Mouse (Mus musculus): ENCODE data around the gene Smg6. TPM values are rescaled to one million over a fixed set of nuclear protein-coding genes. Genes with fewer than 3 reads are reported as not detected.

Smg6 gene
- polyA plus RNA-seq, 1 experiment from 2014 or later, result 11.9 TPM

GRCm38 (mm10) chr11:75212876-75213275, 287.3 kb downstream of the Smg6 start:
- ATAC-seq (replicated peaks; ENCODE audit: low FRiP score, low read depth), result 0 out of 2 replicates have a peak, but pooled peaks have one; percentile 41
- TF ChIP-seq CTCF (IDR thresholded peaks at IDR 0.05; ENCODE audit: low read depth), result no peak
- 0 out of 2 replicates have a peak overlapping the region, but pooled peaks have one; percentile 54 for H3K27ac ChIP-seq
- H3K4me1 ChIP-seq (replicated peaks; ENCODE audit: insufficient read depth, low read length), result peaks cover 15% of the 10 kb centered on the region; the same call in 1 of the 2 replicates
- no peaks in the 10 kb centered on the region for H3K27me3 ChIP-seq (ENCODE audit: insufficient read depth, low read length)
- H3K36me3 ChIP-seq (ENCODE audit: insufficient read depth, low read length), result no peaks in the 10 kb centered on the region
- 60% methylated on average over 3 of the region's 3 CpGs for WGBS
- no peak overlapping the region for H3K9ac ChIP-seq (ENCODE audit: low read depth, low read length)
- no peak overlapping the region for H3K4me3 ChIP-seq (replicated peaks; ENCODE audit: low read depth, low read length)
- H3K4me2 ChIP-seq (ENCODE audit: low read length), result no peak overlapping the region
- no peak for DNase-seq (ENCODE audit: low spot score)
- H3K9me3 ChIP-seq (replicated peaks; ENCODE audit: low read length), result no peaks in the 10 kb centered on the region

DNA sequence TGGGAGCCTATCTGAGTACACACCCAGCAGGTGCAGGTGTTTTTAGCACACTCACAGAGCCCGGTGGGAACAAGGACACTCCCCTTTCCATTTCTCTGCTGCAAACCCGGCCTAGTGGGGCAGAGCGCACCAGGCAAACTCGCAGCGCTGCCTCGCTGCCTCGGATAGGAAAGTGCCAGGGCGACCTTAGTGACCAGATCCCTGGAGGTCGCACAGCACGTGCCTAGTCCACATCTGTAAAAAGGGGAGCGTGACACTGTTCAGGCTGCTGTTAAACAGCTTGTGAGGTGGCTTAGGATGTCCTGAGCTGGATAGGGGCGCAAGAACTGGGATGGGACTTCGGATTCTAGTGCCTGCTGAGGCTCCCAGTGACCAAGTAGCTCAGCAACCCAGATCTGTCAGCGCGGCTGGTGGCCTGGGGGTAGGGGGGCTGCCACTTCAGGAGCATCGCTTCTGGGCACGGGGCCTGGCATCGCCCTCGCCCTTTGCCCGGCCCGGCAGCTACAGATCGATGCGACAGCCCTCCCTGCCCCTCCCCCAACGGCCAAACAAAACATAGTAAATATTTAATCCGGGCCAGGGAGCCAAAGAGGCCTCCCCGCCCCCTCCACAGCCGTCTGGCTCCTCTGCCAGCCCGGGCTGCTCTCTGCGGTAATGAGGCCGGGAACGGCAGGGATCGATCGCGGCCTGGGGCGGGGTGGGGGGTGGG, 287.9 kb downstream of the Smg6 start:
- Histone ChIP-seq H3K9ac (ENCODE audit: low read depth, low read length) (peak overlapping the region; percentile 66), H3K9me3 (replicated peaks; ENCODE audit: low read length) (no peaks in the 10 kb centered on the region), H3K4me3 (replicated peaks; ENCODE audit: low read depth, low read length) (peak overlapping the region; percentile 20; the same call in 1 of the 2 replicates), H3K4me1 (replicated peaks; ENCODE audit: insufficient read depth, low read length) (peaks cover 15% of the 10 kb centered on the region; the same call in 1 of the 2 replicates), H3K36me3 (ENCODE audit: insufficient read depth, low read length) (no peaks in the 10 kb centered on the region), H3K27ac (peak overlapping the region; percentile 87), H3K4me2 (ENCODE audit: low read length) (peak overlapping the region; percentile 64), H3K27me3 (ENCODE audit: insufficient read depth, low read length) (no peaks in the 10 kb centered on the region)
- no peak for TF ChIP-seq CTCF (IDR thresholded peaks at IDR 0.05; ENCODE audit: low read depth)
- ATAC-seq (replicated peaks; ENCODE audit: low FRiP score, low read depth) (peak; percentile 61), DNase-seq (ENCODE audit: low spot score) (peak; percentile 65)
- 10% methylated on average over 35 of the region's 35 CpGs for WGBS

MicroRNAs within 50 kb of the gene (microRNA counts, 519-probe panel; counts per million panel counts)
- microRNA mmu-miR-132 (5,011 counts per million, percentile 82 among the panel's probes with 10 or more counts), microRNA mmu-miR-212 (330 counts per million, percentile 68 among the panel's probes with 10 or more counts)

Small RNAs within 50 kb of the gene (microRNA-seq; reads per million reads assigned to microRNA genes)
- 380 reads per million, percentile 69 among the genes with 10 or more reads in this experiment for gene Mir132
- gene Mir212, result 34.7 reads per million, percentile 41 among the genes with 10 or more reads in this experiment

Other genes with a start within 250 kb of the Smg6 start
- 51.4 and 53.0 TPM in 2 replicates for gene Pafah1b1, start 201.2 kb upstream of the Smg6 start, polyA plus RNA-seq (2015; fragmentation: Nextera tagmentation; extraction: Ambion mirVana)
- 27.1 and 31.6 TPM in 2 replicates for gene Mettl16, start 155.0 kb upstream of the Smg6 start, polyA plus RNA-seq (2015; fragmentation: Nextera tagmentation; extraction: Ambion mirVana)
- 5.5 and 5.7 TPM in 2 replicates for gene Mnt, start 94.9 kb upstream of the Smg6 start, polyA plus RNA-seq (2015; fragmentation: Nextera tagmentation; extraction: Ambion mirVana)
- 4.9 TPM in 2 replicates for gene Sgsm2, start 28.8 kb upstream of the Smg6 start, polyA plus RNA-seq (2015; fragmentation: Nextera tagmentation; extraction: Ambion mirVana)
- gene Tsr1, start 27.8 kb upstream of the Smg6 start, polyA plus RNA-seq (2015; fragmentation: Nextera tagmentation; extraction: Ambion mirVana), result 31.6 and 32.7 TPM in 2 replicates
- gene Srr, start 125 bp downstream of the Smg6 start, polyA plus RNA-seq (2015; fragmentation: Nextera tagmentation; extraction: Ambion mirVana), result 23.3 and 24.4 TPM in 2 replicates
- gene Hic1, start 243.7 kb downstream of the Smg6 start, polyA plus RNA-seq (2015; fragmentation: Nextera tagmentation; extraction: Ambion mirVana), result 18.5 and 26.9 TPM in 2 replicates